Mouse (Mus musculus): Measurements from ENCODE around the gene Flnc.

DNA sequence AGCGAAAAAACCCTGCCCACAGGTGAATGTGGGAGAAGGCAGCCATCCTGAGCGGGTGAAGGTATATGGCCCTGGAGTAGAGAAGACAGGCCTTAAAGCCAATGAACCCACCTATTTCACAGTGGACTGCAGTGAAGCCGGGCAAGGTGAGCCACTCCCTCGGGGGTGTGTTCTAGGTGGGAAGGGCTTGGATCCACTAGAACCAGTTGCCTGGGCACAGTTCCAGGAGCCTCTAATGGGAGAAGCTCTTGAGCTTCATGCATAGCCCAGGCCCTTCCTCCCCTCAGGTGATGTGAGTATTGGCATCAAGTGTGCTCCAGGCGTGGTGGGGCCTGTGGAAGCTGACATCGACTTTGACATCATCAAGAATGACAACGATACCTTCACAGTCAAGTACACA is 12.3 kb downstream of the Flnc start:
- TF ChIP-seq CTCF (IDR thresholded peaks at IDR 0.05; ENCODE audit: low read depth, low read length) (no peak), POLR2A (IDR thresholded peaks at IDR 0.05; ENCODE audit: extremely low read depth, insufficient read depth, low read length) (no peak)

Data from liver, adult 2 months (tissue).